Mouse (Mus musculus): ENCODE results near the gene Wdfy3. TPM values are rescaled to one million over a fixed set of nuclear protein-coding genes. Genes with fewer than 3 reads are reported as not detected.
"Not testable (repeated sequence)": the region's sequence is repeated elsewhere in the genome, so short reads cannot be mapped to it uniquely, and the experiment has no call there.

The Wdfy3 gene
- polyA plus RNA-seq, 1 experiment: 24.5 TPM

DNA sequence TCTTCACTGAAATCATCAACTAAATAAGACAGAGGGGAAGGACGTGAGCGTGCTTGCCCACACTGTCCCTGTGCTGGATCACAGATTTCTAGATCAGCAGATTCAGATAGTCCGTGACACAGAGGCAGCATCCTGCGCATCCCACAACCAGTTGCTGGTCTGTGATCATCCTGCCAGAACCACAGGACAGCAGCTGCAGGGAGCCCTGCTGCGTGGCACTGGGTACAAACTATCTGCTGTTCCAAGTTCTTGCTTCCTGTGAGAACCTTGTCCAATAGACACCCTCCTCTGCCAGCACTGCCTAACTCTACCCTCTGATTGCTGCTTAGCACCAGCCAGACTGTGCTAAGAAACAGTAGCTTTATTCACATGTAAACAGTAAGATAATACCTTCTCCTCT is 150.2 kb downstream of the Wdfy3 start:
- H3K27me3 ChIP-seq (ENCODE audit: control insufficient read depth, insufficient read depth, low read length): no peaks in the 10 kb centered on the region
- H3K27ac ChIP-seq (ENCODE audit: control insufficient read depth, insufficient read depth, low read depth, low read length): no peak overlapping the region
- no peak for TF ChIP-seq POLR2A (IDR thresholded peaks at IDR 0.05; ENCODE audit: control insufficient read depth, low read depth, low read length)
- no peak for TF ChIP-seq CTCF (IDR thresholded peaks at IDR 0.05; ENCODE audit: control insufficient read depth, insufficient read depth, insufficient replicate concordance, low read depth, low read length)
- no peak overlapping the region for H3K4me3 ChIP-seq (ENCODE audit: control insufficient read depth, low read depth, low read length)
- no peaks in the 10 kb centered on the region for H3K36me3 ChIP-seq (ENCODE audit: control insufficient read depth, insufficient read depth, low read length)
- H3K4me1 ChIP-seq (ENCODE audit: control insufficient read depth, insufficient read depth, low read length): no peaks in the 10 kb centered on the region

DNA sequence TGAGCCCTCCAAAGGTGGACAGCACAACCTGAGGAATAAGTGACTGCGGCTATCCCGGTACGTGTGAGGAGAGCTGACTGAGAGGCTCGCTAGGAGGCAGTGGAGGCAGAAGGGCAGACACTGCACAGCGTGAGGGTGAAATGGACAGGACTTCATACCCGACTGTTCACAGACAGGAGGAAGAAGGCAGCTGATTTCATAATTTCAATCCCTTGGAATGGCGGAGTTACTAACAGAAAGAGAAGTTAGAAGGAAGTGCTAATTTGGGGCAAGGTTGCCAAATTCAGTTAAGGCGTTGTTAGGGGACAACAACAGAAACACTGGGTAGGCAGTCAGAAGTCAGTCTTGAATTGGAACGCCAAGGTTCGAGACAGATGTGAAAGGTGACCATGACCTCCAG is 160.3 kb downstream of the Wdfy3 start:
- Histone ChIP-seq H3K27me3 (ENCODE audit: control insufficient read depth, insufficient read depth, low read length) (no peaks in the 10 kb centered on the region), H3K4me1 (ENCODE audit: control insufficient read depth, insufficient read depth, low read length) (no peaks in the 10 kb centered on the region; the same call in 1 of the 2 replicates), H3K27ac (ENCODE audit: control insufficient read depth, insufficient read depth, low read depth, low read length) (no peak overlapping the region), H3K36me3 (ENCODE audit: control insufficient read depth, insufficient read depth, low read length) (no peaks in the 10 kb centered on the region), H3K4me3 (ENCODE audit: control insufficient read depth, low read depth, low read length) (no peak overlapping the region)
- TF ChIP-seq CTCF (IDR thresholded peaks at IDR 0.05; ENCODE audit: control insufficient read depth, insufficient read depth, insufficient replicate concordance, low read depth, low read length): no peak

DNA sequence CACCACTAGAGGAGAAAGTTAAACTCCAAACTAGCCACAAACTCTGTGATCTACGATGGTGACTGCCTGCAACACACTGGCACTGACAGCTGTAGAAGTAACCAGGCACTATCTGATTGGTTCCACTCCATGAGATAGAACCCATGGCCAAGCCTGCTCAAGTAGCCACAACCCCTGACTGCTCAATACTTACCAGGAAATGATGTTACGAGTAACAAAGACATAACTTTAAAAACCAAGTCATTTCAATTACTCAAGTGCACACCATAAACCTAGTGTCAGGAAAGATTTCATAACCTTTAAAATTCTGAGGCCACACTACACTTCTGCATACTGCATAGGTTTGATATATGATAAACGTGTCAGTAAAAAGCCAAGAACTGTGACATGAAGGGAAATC is 164.1 kb downstream of the Wdfy3 start:
- Histone ChIP-seq H3K27ac (ENCODE audit: control insufficient read depth, insufficient read depth, low read depth, low read length) (no peak overlapping the region), H3K36me3 (ENCODE audit: control insufficient read depth, insufficient read depth, low read length) (no peaks in the 10 kb centered on the region), H3K4me1 (ENCODE audit: control insufficient read depth, insufficient read depth, low read length) (no peaks in the 10 kb centered on the region), H3K27me3 (ENCODE audit: control insufficient read depth, insufficient read depth, low read length) (no peaks in the 10 kb centered on the region), H3K4me3 (ENCODE audit: control insufficient read depth, low read depth, low read length) (no peak overlapping the region)
- TF ChIP-seq POLR2A (IDR thresholded peaks at IDR 0.05; ENCODE audit: control insufficient read depth, low read depth, low read length): no peak
- no peak for TF ChIP-seq CTCF (IDR thresholded peaks at IDR 0.05; ENCODE audit: control insufficient read depth, insufficient read depth, insufficient replicate concordance, low read depth, low read length)

DNA sequence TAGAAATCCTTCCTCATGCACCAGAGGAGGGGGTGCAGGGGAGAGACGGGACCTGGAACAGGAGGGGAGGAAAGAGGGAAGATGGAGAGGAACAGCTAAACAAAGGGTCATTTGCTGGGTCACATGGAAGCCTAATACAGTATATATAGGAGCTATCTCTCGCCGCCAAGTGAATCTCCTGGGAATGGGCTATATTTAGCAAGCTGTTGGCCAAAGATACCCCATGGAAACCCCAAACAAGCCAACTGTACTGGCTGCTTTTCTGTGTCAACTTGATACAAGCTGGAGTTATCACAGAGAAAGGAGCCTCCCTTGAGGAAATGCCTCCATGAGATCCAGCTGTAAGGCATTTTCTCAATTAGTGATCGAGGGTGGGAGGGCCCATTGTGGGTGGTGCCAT is 164.9 kb downstream of the Wdfy3 start:
- not testable (repeated sequence) for H3K36me3 ChIP-seq (ENCODE audit: control insufficient read depth, insufficient read depth, low read length); H3K27me3 ChIP-seq (ENCODE audit: control insufficient read depth, insufficient read depth, low read length)

DNA sequence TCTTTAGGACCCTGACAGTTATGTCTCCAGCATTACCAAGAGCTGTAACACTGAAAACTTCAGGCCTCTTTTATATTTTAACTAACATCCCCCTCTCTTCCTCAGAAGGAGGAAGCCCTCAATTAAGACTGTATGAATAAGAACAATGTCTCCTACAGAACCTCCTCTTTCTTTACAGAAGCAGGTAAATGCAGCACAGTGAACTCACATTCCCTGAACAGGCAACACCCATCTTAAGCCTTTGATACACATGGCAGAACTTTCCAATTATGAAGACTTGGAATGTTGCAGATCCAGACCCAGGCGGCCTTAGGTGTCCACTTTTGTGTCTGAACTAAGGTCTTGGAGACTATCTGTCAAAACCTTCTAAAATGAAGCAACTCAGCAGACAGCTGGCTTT is 167.0 kb downstream of the Wdfy3 start:
- Histone ChIP-seq H3K36me3 (ENCODE audit: control insufficient read depth, insufficient read depth, low read length) (no peaks in the 10 kb centered on the region), H3K4me1 (ENCODE audit: control insufficient read depth, insufficient read depth, low read length) (no peaks in the 10 kb centered on the region), H3K4me3 (ENCODE audit: control insufficient read depth, low read depth, low read length) (no peak overlapping the region), H3K27me3 (ENCODE audit: control insufficient read depth, insufficient read depth, low read length) (no peaks in the 10 kb centered on the region), H3K27ac (ENCODE audit: control insufficient read depth, insufficient read depth, low read depth, low read length) (no peak overlapping the region)
- TF ChIP-seq POLR2A (IDR thresholded peaks at IDR 0.05; ENCODE audit: control insufficient read depth, low read depth, low read length): no peak
- no peak for TF ChIP-seq CTCF (IDR thresholded peaks at IDR 0.05; ENCODE audit: control insufficient read depth, insufficient read depth, insufficient replicate concordance, low read depth, low read length)

More for the DNA sequence above, 164.9 kb downstream of the Wdfy3 start:
- H3K4me1 ChIP-seq (ENCODE audit: control insufficient read depth, insufficient read depth, low read length); H3K4me3 ChIP-seq (ENCODE audit: control insufficient read depth, low read depth, low read length); H3K27ac ChIP-seq (ENCODE audit: control insufficient read depth, insufficient read depth, low read depth, low read length): not testable (repeated sequence)

DNA sequence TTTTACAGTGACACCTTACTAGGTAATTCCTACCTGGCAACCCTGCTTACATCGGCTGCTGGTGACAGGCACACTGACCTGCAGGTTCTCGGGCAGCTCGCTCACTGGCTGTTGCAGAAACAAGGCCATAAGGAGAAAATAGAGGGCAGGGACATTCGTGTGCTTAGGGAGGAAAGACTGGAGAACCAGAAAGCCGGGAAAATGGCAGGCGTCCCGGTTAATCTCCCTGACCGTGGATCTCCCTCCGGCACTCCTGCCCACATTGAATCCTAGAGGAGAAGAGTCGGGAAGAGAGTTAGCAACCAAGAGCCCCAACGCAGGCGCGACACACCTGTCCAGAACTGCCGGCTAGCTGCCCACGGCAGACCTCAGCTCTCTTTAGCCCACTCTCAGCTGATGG is 169.7 kb downstream of the Wdfy3 start:
- Histone ChIP-seq H3K4me3 (ENCODE audit: control insufficient read depth, low read depth, low read length) (no peak overlapping the region), H3K36me3 (ENCODE audit: control insufficient read depth, insufficient read depth, low read length) (no peaks in the 10 kb centered on the region), H3K4me1 (ENCODE audit: control insufficient read depth, insufficient read depth, low read length) (no peaks in the 10 kb centered on the region), H3K27ac (ENCODE audit: control insufficient read depth, insufficient read depth, low read depth, low read length) (no peak overlapping the region), H3K27me3 (ENCODE audit: control insufficient read depth, insufficient read depth, low read length) (no peaks in the 10 kb centered on the region)
- no peak for TF ChIP-seq POLR2A (IDR thresholded peaks at IDR 0.05; ENCODE audit: control insufficient read depth, low read depth, low read length)
- TF ChIP-seq CTCF (IDR thresholded peaks at IDR 0.05; ENCODE audit: control insufficient read depth, insufficient read depth, insufficient replicate concordance, low read depth, low read length): no peak

DNA sequence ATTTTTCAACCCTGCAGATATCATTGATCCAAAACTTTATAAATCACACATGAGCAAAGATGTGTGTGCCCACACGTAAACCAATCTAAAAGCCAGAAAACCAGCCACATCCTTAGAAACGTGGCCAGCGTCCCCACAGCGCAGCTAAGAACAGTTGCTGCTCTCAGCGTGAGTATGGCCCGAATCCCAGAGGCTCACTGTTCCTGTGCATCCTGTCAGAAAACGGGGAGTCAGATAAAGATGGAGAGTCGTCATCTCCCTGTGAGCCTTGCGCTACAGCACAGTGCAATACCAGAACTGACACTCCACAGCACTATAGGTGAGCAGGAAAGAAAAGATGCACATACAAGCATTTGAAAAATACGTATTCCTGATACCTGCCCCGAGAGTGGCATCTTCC is 172.9 kb downstream of the Wdfy3 start:
- TF ChIP-seq CTCF (IDR thresholded peaks at IDR 0.05; ENCODE audit: control insufficient read depth, insufficient read depth, insufficient replicate concordance, low read depth, low read length): no peak
- no peak for TF ChIP-seq POLR2A (IDR thresholded peaks at IDR 0.05; ENCODE audit: control insufficient read depth, low read depth, low read length)
- no peaks in the 10 kb centered on the region for H3K4me1 ChIP-seq (ENCODE audit: control insufficient read depth, insufficient read depth, low read length)
- no peaks in the 10 kb centered on the region for H3K36me3 ChIP-seq (ENCODE audit: control insufficient read depth, insufficient read depth, low read length)
- no peak overlapping the region for H3K4me3 ChIP-seq (ENCODE audit: control insufficient read depth, low read depth, low read length)
- H3K27me3 ChIP-seq (ENCODE audit: control insufficient read depth, insufficient read depth, low read length): no peaks in the 10 kb centered on the region
- no peak overlapping the region for H3K27ac ChIP-seq (ENCODE audit: control insufficient read depth, insufficient read depth, low read depth, low read length)

Measured in testis, adult 2 months (tissue).